Mouse (Mus musculus): ENCODE data around the gene Slc7a15. TPM values are rescaled to one million over a fixed set of nuclear protein-coding genes. Genes with fewer than 3 reads are reported as not detected.
"Not testable (repeated sequence)": the region's sequence is repeated elsewhere in the genome, so short reads cannot be mapped to it uniquely, and the experiment has no call there.

The Slc7a15 gene
- polyA plus RNA-seq, 1 experiment: not detected

DNA sequence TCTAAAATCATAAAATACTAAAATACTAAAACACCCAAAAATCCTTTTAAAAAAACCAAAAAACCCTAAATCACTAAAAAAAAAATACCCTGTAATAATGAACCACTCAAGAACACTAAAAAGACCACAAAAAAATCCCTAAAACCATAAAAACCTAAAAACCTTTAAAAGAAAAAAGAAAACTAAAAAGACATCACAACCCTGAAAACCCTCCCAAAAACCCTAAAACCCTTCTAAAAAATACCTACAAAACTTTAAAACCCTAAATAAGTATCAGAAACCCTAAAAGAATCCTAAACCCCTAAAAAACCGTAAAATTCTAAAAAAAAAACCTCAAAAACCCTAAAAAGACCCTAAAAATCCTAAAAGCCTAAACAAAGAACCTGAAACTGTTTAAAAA lies 32.8 kb upstream of the Slc7a15 start:
- no peaks in the 10 kb centered on the region; the same call in 1 of the 2 replicates for H3K4me1 ChIP-seq
- TF ChIP-seq GATA1 (IDR thresholded peaks at IDR 0.05; ENCODE audit: borderline replicate concordance, low read length): no peak
- peaks cover 4% of the 10 kb centered on the region for H3K36me3 ChIP-seq (replicated peaks; ENCODE audit: low read length)
- no peaks in the 10 kb centered on the region for H3K9me3 ChIP-seq
- no peak overlapping the region for H3K4me3 ChIP-seq (replicated peaks)
- H3K27me3 ChIP-seq (replicated peaks): no peaks in the 10 kb centered on the region

DNA sequence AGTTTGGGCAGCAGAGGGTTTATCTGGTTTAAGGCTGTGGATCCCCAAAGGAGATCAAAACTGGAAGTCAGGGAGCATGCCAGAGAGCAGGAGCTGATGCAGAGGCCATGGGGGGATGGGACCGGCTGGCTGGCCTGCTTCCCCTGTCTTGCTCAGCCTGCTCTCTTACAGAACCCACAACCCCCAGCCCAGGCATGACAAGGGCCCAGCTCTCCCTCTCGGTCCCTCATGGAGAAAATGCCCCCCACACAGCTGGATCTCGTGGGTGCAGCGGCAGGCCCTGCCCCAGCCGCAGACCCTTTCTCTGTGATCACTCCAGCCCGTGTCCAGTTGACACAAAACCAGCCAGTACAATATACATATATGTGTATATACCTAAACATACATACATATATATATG lies 30.7 kb upstream of the Slc7a15 start:
- Histone ChIP-seq H3K36me3 (replicated peaks; ENCODE audit: low read length) (peaks cover 4% of the 10 kb centered on the region), H3K4me3 (replicated peaks) (peak overlapping the region; percentile 33), H3K4me1 (no peaks in the 10 kb centered on the region), H3K27me3 (replicated peaks) (no peaks in the 10 kb centered on the region), H3K9me3 (no peaks in the 10 kb centered on the region)
- TF ChIP-seq FLI1 (IDR thresholded peaks at IDR 0.05; ENCODE audit: low read length): no peak
- no peak for TF ChIP-seq GATA1 (IDR thresholded peaks at IDR 0.05; ENCODE audit: borderline replicate concordance, low read length)

DNA sequence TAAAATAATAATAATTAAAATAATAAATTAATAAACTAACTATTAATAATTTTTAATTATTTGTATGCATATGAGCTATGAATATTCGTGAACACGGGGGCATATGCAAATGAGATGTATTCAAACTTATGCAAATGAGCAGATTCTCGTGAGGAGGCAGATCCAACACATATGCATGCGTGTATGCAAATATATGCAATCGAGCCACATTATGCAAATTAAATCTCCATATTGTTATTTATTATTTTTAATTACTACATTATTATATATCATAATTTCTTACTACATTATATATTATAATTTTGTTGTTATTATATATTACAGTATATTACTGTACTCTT lies 21.8 kb upstream of the Slc7a15 start:
- Histone ChIP-seq H3K4me3 (replicated peaks) (no peak overlapping the region), H3K36me3 (replicated peaks; ENCODE audit: low read length) (peaks cover 5% of the 10 kb centered on the region), H3K4me1 (no peaks in the 10 kb centered on the region), H3K9me3 (peaks cover 5% of the 10 kb centered on the region), H3K27me3 (replicated peaks) (no peaks in the 10 kb centered on the region)
- no peak for TF ChIP-seq FLI1 (IDR thresholded peaks at IDR 0.05; ENCODE audit: low read length)
- TF ChIP-seq GATA1 (IDR thresholded peaks at IDR 0.05; ENCODE audit: borderline replicate concordance, low read length): no peak

DNA sequence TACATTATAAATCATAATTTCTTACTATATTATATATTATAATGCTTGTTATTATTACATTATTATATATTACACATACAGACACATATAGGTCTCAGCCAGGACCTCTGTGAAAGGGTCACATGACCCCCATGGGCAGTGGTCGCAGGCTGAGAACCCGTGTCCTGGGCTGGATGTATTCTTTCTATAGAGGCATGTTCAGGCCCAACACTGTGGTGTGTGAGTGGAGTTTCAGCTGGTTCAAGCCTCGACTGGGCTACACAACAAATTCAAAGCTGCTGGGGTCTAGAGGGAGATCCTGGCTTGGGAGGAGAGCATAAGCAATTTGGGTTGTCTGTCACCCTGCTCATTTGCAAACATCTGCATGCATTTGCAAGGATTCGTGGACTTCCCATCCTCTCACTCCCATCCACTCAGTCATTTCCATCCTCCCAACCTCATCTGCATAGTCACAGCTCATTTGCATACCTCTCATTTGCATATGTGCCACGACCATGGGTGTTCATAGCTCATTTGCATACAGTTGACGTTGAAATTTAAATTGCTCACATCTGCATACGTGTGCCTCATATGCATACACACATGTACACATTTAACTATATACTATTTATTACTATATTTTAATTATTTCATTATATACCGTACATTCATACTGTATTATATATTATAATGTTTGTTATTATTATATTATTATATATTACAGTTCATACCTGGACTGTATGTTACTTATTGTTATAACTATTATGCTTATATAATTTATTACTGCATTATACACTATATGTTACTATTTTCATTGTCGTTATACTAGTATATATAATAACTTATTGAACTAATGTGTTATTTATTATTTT lies 21.2 kb upstream of the Slc7a15 start:
- H3K4me1 ChIP-seq: no peaks in the 10 kb centered on the region
- TF ChIP-seq FLI1 (IDR thresholded peaks at IDR 0.05; ENCODE audit: low read length): no peak
- TF ChIP-seq GATA1 (IDR thresholded peaks at IDR 0.05; ENCODE audit: borderline replicate concordance, low read length): no peak
- H3K4me3 ChIP-seq (replicated peaks): no peak overlapping the region
- H3K36me3 ChIP-seq (replicated peaks; ENCODE audit: low read length): peaks cover 5% of the 10 kb centered on the region
- peaks cover 5% of the 10 kb centered on the region for H3K9me3 ChIP-seq
- no peaks in the 10 kb centered on the region for H3K27me3 ChIP-seq (replicated peaks)

DNA sequence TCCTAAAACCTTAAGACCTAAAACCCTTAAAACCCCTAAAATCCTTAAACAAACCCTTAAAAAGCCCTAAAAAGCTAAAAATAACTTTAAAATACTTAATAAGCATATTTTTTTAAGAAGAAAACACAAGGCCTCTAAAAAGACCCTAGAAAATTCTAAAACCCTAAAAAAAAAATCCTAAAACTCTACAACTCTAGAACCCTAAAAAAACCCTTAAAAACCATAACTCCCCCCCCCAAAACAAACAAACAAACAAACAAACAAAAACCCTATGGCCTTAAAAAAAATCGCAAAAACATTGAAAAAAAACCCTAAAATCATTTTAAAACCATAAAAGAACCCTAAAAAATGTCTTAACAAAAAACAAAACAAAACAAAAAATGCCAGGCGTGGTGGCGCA lies 19.4 kb upstream of the Slc7a15 start:
- TF ChIP-seq FLI1 (IDR thresholded peaks at IDR 0.05; ENCODE audit: low read length) (no peak), GATA1 (IDR thresholded peaks at IDR 0.05; ENCODE audit: borderline replicate concordance, low read length) (no peak)
- Histone ChIP-seq H3K9me3 (peaks cover 9% of the 10 kb centered on the region), H3K4me3 (replicated peaks) (no peak overlapping the region), H3K27me3 (replicated peaks) (no peaks in the 10 kb centered on the region), H3K36me3 (replicated peaks; ENCODE audit: low read length) (peaks cover 5% of the 10 kb centered on the region), H3K4me1 (no peaks in the 10 kb centered on the region)

DNA sequence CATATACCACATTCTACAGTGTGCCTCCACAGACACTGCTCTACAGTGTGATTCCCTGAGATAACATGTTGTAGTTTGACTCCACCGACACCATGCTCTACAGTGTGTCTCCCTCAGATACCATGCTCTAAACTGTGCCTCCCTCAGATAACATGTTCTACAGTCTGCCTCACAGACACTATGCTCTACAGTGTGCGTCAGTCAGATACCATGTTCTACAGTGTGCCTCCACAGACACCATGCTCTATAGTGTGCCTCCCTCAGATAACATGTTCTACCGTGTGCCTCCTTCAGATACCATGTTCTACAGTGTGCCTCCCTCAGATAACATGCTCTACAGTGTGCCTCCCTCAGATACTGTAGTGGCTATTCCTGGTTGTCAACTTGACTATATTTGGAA lies 10.2 kb upstream of the Slc7a15 start:
- Histone ChIP-seq H3K36me3 (replicated peaks; ENCODE audit: low read length) (no peaks in the 10 kb centered on the region), H3K9me3 (peaks cover 22% of the 10 kb centered on the region), H3K27me3 (replicated peaks) (peaks cover 6% of the 10 kb centered on the region), H3K4me1 (peaks cover 14% of the 10 kb centered on the region; the same call in 1 of the 2 replicates), H3K4me3 (replicated peaks) (peak overlapping the region; percentile 78)
- TF ChIP-seq GATA1 (IDR thresholded peaks at IDR 0.05; ENCODE audit: borderline replicate concordance, low read length) (no peak), FLI1 (IDR thresholded peaks at IDR 0.05; ENCODE audit: low read length) (no peak)

DNA sequence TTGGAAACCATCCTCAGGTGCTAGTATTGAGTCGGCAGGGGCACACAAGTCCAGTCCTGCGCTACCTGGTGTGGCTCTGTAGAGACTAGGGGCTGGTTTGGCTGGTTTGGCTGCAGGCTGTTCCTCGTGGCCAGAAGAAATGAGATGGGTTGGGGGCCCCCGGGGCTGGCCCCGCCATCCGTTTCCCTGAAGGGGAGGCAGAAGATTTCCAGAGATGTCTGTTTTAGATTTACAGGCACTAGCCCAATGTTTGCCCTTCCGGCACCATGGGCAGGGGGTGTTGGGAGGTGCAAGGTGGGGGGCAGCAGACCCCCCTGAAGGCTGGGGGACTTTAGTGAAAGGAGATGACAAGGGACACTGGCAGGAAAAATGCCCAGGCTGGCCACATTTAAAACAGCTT lies 3.3 kb downstream of the Slc7a15 start:
- no peaks in the 10 kb centered on the region for H3K4me1 ChIP-seq
- no peak overlapping the region for H3K4me3 ChIP-seq (replicated peaks)
- TF ChIP-seq FLI1 (IDR thresholded peaks at IDR 0.05; ENCODE audit: low read length): no peak
- TF ChIP-seq GATA1 (IDR thresholded peaks at IDR 0.05; ENCODE audit: borderline replicate concordance, low read length): no peak
- no peaks in the 10 kb centered on the region for H3K27me3 ChIP-seq (replicated peaks)
- H3K9me3 ChIP-seq: peaks cover 31% of the 10 kb centered on the region
- no peaks in the 10 kb centered on the region for H3K36me3 ChIP-seq (replicated peaks; ENCODE audit: low read length)

DNA sequence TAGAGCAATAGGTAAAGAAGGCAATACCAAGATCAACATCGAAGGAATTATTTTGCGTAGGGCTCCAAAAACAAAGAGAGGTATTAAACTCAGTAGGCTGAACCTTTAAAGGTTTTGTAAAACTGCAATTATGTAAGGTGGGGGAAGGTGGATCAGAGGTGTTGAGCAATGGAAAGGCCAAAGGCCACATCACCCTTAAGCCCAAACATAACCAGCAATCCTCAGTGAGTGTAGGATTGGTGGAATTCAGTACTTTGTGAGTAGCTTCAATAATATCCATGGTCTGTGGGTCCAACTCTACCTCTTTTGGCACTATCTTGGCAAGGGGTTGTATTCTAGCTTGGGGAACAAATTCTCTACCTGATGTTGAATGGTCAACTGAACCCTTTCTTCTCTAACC lies 7.5 kb downstream of the Slc7a15 start:
- not testable (repeated sequence) for H3K4me1 ChIP-seq; H3K27me3 ChIP-seq (replicated peaks); H3K4me3 ChIP-seq (replicated peaks); H3K36me3 ChIP-seq (replicated peaks; ENCODE audit: low read length)
- peaks cover 26% of the 10 kb centered on the region for H3K9me3 ChIP-seq

DNA sequence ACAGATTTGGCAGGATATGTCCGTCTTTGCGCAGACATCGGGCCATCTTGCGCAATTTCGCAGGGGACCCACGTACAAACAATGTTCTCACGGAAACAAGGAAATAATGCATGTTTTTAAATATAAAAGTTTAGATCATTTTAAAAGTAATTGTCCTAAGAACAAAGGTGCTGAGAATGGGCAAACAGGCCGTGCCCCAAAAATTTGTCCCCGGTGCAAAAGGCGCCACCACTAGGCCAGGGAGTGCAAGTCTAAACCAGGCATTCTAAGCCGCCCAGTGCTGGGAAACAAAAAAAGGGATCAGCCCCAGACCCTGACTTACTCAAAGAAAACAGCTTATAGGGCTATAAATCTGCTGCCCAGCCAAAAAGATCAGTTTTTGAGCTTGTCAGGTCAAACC lies 25.5 kb downstream of the Slc7a15 start:
- no peaks in the 10 kb centered on the region for H3K27me3 ChIP-seq (replicated peaks)
- H3K36me3 ChIP-seq (replicated peaks; ENCODE audit: low read length): no peaks in the 10 kb centered on the region
- H3K4me1 ChIP-seq: no peaks in the 10 kb centered on the region
- TF ChIP-seq FLI1 (IDR thresholded peaks at IDR 0.05; ENCODE audit: low read length) (no peak), GATA1 (IDR thresholded peaks at IDR 0.05; ENCODE audit: borderline replicate concordance, low read length) (no peak)
- H3K4me3 ChIP-seq (replicated peaks): no peak overlapping the region
- H3K9me3 ChIP-seq: peaks cover 8% of the 10 kb centered on the region; the same call in 1 of the 2 replicates

DNA sequence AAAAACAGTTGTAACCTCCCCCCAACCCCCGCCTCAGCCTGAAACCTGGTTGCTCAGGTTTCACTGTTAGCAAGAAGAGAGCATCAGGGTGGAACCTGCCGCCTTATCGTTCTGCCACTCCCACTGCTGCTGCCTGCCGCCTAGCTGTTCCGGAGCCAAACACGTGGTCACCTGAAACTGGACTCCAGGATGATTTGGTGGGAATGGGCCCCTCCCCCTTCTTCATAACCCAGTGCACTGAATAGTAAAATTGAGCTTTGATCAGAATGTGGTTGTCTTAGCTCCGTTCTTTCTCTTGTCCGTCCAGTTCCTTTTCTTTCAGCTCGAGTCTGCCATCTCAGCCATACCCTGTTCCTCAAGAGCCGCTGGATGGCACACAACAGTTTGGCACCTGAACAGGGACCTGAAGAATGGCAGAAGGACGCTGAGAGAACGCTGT lies 26.9 kb downstream of the Slc7a15 start:
- not testable (repeated sequence) for H3K4me3 ChIP-seq (replicated peaks); H3K9me3 ChIP-seq; H3K4me1 ChIP-seq; H3K27me3 ChIP-seq (replicated peaks); H3K36me3 ChIP-seq (replicated peaks; ENCODE audit: low read length)

DNA sequence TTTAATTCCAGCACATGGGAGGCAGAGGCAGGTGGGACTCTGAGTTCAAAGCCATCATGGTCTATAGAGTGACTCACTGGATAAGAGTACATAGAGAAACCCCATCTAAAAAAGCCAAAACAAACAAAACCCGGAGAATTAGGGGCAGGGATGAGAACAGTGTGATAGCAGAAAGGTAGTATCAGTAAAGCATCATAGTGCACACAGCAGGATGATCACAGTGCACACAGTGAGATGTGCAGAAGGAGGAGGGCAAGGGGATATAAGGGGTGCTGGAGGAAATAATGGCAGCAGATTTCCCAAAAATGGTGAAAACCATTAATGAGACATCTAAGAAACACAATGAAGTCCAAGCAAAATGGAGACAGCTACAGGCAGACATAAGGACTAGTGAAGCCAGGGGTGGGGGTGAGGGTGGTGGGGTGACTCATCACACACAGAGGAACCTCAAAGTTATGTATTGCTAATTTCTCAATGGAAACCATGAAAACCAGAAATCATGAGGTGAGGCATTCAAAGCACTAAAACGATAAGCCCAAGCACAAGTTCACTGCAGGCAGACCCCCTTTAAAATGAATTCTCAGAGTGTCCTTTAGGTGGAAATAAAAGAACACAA lies 27.5 kb downstream of the Slc7a15 start:
- not testable (repeated sequence) for H3K9me3 ChIP-seq; H3K4me1 ChIP-seq; H3K27me3 ChIP-seq (replicated peaks); H3K36me3 ChIP-seq (replicated peaks; ENCODE audit: low read length); H3K4me3 ChIP-seq (replicated peaks)

DNA sequence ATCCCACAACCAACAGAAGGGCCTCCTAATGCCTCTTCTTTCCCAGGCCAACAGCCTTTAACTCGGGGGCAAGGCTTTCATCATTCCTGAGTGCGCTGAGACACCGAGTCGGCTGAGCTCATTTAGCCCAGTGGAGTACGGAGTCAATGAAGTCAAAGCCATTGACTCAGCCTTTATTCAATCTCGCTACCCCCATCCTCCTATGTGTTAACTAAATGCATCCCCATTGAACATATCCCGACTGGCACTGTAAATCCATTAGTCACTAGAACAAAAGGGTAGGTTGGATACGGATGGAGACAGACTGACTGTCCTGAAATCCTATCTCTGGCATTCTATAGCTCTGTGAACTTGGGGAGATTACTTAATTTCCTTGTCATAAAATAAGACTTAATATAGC lies 36.7 kb downstream of the Slc7a15 start:
- not testable (repeated sequence) for H3K4me3 ChIP-seq (replicated peaks); H3K9me3 ChIP-seq; H3K36me3 ChIP-seq (replicated peaks; ENCODE audit: low read length); H3K4me1 ChIP-seq; H3K27me3 ChIP-seq (replicated peaks)

DNA sequence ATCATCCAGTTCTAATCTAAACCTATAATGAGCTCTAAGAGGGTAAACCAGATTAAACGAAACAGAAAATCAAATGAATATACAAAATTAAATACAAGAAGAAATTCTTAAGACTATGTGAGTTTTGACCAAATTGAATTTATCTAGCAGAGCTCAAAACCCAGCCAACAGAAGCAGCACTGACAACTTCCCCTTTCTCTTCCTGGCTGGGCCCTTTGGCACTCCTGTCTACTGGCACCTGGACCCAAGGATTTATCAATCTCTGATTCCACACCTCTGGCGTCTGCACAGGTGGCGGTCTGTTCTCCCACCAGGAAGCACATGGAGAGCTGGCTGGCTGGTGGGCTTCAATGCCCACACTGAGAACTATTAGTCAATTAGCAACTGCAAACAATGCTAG lies 39.0 kb downstream of the Slc7a15 start:
- not testable (repeated sequence) for H3K27me3 ChIP-seq (replicated peaks); H3K36me3 ChIP-seq (replicated peaks; ENCODE audit: low read length); H3K4me3 ChIP-seq (replicated peaks); H3K4me1 ChIP-seq; H3K9me3 ChIP-seq

All from megakaryocyte, embryonic 14.5 days (primary cell).